Comparison of ENCODE assay signal across 9 mouse cellular contexts in genomic region chr12:82265335-82266274, GRCm38 (mm10).
DNase-seq lines count a peak whose midpoint lies in the region; ATAC-seq and TF ChIP-seq lines count a peak whose summit lies in the region.
"Had no signal": no experiment of that assay in that cellular context is flagged by ENCODE, and none has a peak within 500 bp of the region (broad histone marks: within the 10 kb centered on the region; RNA-seq: fewer than 3 reads in every experiment).

No protein-coding gene starts in this region.

- no peaks in the 10 kb centered on the region for H3K36me3 ChIP-seq in splenic B cell, adult 2 months (ENCODE audit: control insufficient read depth, insufficient read depth, low read length, poor library complexity, severe bottlenecking)
- H3K36me3 ChIP-seq: embryonic facial prominence, embryonic 13.5 days had no signal

- no peak for ATAC-seq in erythroid progenitor cell, adult 5-6 weeks (replicated peaks; ENCODE audit: low FRiP score, poor library complexity, severe bottlenecking)

- DNase-seq in layer of hippocampus, adult 2 months (ENCODE audit: low spot score in 2 of 2): peak; percentile 30 to 59
- no peak for DNase-seq in layer of hippocampus, postnatal 10 days (ENCODE audit: low spot score in 2 of 2)
- DNase-seq in frontal cortex, postnatal 36 days (ENCODE audit: low spot score in 2 of 2): peak; percentile 55 to 68
- DNase-seq in left cerebral cortex, postnatal 10 days (ENCODE audit: extremely low spot score in 1 of 2, low spot score in 2 of 2): peak; percentile 38 to 58
- peak; percentile 28 for DNase-seq in splenic B cell, adult 2 months (ENCODE audit: low read depth, low spot score)
- no peak for DNase-seq in embryo, embryonic 11 days
- no peak for DNase-seq in spleen, postnatal 36 days (ENCODE audit: low spot score in 2 of 2)

- H3K27me3 ChIP-seq in splenic B cell, adult 2 months (ENCODE audit: control insufficient read depth, insufficient read depth, low read length, poor library complexity, severe bottlenecking): no peaks in the 10 kb centered on the region
- H3K27me3 ChIP-seq: embryonic facial prominence, embryonic 13.5 days had no signal

- H3K27ac ChIP-seq in layer of hippocampus, adult 2 months: peak overlapping the region; percentile 9; the same call in 1 of the 2 replicates
- H3K27ac ChIP-seq: embryonic facial prominence, embryonic 13.5 days had no signal

- no peak overlapping the region for H3K4me3 ChIP-seq in layer of hippocampus, adult 2 months
- H3K4me3 ChIP-seq: embryonic facial prominence, embryonic 13.5 days had no signal

- intact Hi-C loops in left cerebral cortex, postnatal 10 days (cut with DNase I): no loop called here

- no peak for TF ChIP-seq CTCF in layer of hippocampus, adult 2 months (conservative IDR thresholded peaks at IDR 0.05)

Comparison
In these comparisons a context has a peak if more than half of its experiments do, and no peak if none do; other contexts are left out.
1. DNase-seq: peak in layer of hippocampus, adult 2 months (2 of 2), frontal cortex, postnatal 36 days (2 of 2), left cerebral cortex, postnatal 10 days (2 of 2) and splenic B cell, adult 2 months (single experiment); none in layer of hippocampus, postnatal 10 days (0 of 2), embryo, embryonic 11 days (single experiment) and spleen, postnatal 36 days (0 of 2).